Mouse (Mus musculus) layer of hippocampus, postnatal 25 days (tissue): ENCODE results near the gene Thyn1. TPM values are rescaled to one million over a fixed set of nuclear protein-coding genes. Genes with fewer than 3 reads are reported as not detected.

Source experiments
- DNase-seq, 2 experiments: peaks; one replicate each; pipeline ENCODE4 v3.0.0; 2022; ENCODE audit warnings: mixed read lengths in 2 of 2, low spot score in 1 of 2; ENCODE audit errors: extremely low spot score in 1 of 2
- total RNA-seq, 2 experiments: library from RNA; stranded (reverse); gene quantifications; 2 replicates each; pipeline ENCODE4 v1.2.3; 2021

Gene Thyn1
- 10 to 100 TPM; 94.3 to 98.7 TPM for total RNA-seq

- DNase-seq: peak; percentile 79 to 85
Measured at GRCm38 (mm10) chr9:26999461-27000395, at the start of gene Thyn1, which contains the start of gene Acad8. Thyn1 (plus strand) TSS chr9:26999710. Acad8 (minus strand) TSS chr9:26999566.

DNA sequence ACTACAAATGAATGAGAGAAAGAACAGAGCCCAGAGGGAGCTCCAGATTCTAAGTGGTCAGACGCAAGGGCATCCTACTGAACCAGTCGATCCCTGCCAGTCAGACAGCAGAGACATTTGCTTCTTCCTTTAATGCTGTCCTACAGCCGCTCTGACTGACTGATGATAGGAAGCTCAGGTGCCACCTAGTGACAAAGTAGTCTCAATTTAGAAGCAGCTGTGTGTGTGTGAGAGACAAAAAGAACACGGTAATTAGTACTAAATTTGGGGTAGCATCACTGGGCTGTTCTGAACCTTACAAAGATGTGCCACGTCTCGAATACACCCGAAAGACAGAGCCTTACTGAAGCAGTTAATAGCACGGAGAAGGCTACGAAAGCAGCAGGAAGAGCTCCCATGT lies 21.8 kb upstream of the Thyn1 start:
- no peak for DNase-seq

DNA sequence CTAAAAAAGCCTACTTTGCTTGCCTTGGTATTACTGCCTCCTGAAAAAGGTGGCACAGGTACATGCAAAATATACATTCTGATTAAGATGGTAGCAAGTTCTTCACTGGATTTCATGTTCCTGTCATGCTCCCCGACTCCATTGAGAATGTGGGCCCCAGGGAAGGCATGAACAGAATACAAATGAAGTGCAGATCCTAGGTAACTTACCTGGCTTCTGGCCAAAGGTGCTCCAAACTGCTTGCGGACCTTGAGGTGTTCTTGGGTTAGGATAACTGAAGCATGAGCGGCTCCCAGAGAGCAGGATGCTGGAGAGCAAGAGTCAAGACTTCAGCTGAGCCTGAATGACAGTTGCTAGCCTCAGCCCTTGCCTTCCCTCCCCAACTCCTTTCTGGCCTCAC lies 20.7 kb upstream of the Thyn1 start:
- DNase-seq: no peak

DNA sequence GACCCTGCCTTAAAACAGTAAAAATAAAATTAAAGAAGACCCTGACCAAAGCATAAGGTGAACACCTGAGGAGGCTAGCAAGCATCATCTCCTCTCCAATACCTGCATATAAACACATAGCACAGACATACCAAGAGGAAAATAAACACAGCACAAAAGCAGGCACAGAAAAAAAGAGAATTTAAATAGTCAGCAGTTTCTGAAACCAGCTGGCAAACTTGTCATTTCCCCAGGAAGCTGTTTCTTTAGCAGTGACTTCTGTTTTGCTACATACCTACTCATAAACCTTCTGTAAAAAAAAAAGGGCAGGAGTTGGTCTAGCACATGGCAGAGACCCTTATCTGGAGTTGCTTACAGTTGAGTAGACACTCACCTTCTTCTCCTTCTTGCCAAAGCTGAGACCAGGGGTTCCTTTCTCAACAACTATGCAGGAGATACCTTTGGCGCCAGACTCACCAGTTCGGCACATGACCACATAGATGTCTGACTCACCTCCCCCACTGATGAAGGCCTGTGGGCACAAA lies 14.4 kb upstream of the Thyn1 start:
- DNase-seq: no peak

DNA sequence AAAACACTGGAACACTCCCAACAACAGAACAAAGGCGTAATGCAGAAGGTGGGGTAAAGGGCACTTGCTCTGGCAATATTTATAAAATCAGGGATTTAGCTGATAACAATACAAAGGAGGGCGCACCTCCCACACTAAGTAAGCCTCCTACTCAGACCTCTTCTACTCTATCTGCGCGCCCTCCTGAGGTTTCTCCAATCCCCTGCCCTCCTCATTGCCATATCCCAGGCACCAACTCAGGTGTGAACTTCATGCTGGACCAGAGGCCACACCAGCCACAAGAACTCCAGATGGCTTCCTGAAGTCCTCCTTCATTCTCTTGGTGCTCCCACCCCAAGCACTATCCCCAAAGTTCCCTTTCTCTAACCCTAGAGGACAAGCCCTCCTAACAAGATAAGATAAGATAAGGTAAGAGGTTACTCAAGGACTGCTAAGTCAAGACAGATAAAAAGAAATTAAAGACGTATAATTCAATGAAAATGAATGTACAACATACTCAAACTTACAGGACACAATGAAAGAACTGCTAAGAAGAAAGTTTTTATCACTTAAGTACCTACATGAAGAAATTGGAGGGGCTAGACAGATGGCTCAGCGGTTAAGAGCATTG lies 13.7 kb upstream of the Thyn1 start:
- DNase-seq: no peak

GRCm38 (mm10) chr9:26990181-26990580 lies 9.3 kb upstream of the Thyn1 start:
- no peak for DNase-seq

- no peak for DNase-seq
Measured at GRCm38 (mm10) chr9:26993118-26993517, 6.4 kb upstream of the Thyn1 start.

DNA sequence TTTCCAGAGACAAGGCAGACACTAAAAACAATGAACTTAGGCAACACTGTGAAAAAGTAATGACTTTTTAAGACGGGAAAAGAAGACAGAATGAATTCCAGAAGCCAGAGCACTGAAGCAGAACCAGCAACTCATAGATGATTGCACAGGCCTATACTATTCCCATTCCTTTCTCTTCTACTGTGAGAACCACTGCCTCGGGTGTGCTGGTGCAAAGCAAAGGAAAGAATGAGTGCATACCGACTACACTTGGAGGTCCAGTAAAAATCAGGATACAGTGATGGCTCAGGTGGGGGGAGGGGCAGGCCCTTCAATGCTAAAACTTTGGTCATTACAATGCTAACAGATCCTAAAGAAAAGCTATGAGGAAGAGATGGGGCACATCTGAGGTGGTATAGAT lies 5.6 kb upstream of the Thyn1 start:
- DNase-seq: no peak

DNA sequence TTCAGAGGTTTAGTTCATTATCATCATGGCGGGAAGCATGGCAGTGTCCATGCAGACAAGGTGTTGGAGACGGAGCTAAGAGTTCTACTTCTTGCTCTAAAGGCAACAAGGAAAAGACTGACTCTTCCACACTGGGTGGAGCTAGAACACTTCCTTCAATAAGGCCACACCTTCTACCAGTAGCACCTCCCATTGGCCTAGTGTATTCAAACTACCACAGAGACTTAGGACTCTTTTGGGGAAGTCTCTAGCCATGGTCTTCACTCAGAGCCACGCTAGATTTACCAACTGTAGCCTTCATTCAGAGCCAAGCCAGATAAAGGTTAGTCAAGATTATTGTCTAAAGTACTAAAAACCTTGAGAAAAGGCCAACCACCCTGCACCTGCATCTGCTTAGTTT lies 2.4 kb upstream of the Thyn1 start:
- DNase-seq: no peak

- DNase-seq: no peak
Measured at GRCm38 (mm10) chr9:26997501-26997900, 2.0 kb upstream of the Thyn1 start.

GRCm38 (mm10) chr9:26998669-26999460 lies 645 bp upstream of the Thyn1 start:
- DNase-seq: no peak

GRCm38 (mm10) chr9:27005231-27005630 lies 5.7 kb downstream of the Thyn1 start:
- DNase-seq: no peak

- peak in 1 of 2 experiments; percentile 44 for DNase-seq
Measured at GRCm38 (mm10) chr9:27005933-27006332, 6.4 kb downstream of the Thyn1 start.

- no peak for DNase-seq
Measured at GRCm38 (mm10) chr9:27006866-27007265, 7.4 kb downstream of the Thyn1 start.

DNA sequence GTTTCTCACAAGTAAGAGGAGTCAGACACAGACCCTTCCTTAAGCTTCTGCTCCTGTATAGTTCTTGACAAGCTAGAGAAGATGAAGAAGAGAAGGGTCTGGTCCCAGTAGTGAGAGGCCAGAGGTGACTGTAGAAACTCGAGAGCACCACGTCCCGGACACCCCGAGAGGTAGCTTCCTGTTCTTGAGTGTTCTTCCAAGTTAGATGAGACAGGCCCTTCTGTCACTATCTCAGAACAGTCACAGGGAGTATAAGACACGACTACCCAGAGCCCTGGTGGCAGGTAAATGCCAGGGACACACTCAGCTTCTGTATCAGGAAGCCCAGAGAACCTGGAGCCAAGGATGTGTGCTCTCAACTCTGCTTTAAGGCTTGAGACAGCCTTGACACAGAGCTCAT lies 9.7 kb downstream of the Thyn1 start:
- DNase-seq: no peak

DNA sequence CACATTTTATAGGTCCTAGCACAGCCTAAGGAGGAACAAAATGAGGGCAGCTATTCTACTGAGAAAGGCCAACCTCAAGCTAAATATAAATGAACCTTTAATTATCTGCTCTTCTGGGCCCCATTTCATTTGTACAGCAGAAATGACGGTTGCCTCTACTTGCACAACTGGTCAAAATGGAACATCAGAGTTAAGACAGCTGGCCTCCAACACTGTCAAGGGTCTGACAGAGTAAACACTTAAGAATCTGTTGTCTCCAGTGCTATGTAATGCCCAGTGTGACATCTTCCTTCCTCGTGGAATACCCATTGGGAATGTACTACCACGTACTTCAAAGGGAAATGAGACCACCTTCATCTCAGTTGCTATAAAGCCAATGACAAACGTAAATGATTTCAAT lies 12.1 kb downstream of the Thyn1 start:
- DNase-seq: no peak

GRCm38 (mm10) chr9:27018961-27019360 lies 19.5 kb downstream of the Thyn1 start:
- DNase-seq: no peak

GRCm38 (mm10) chr9:27023681-27024080 lies 24.2 kb downstream of the Thyn1 start:
- DNase-seq: no peak

GRCm38 (mm10) chr9:27026708-27027107 lies 27.2 kb downstream of the Thyn1 start:
- no peak for DNase-seq

- DNase-seq: peak in 1 of 2 experiments; percentile 35
Measured at GRCm38 (mm10) chr9:27029022-27029827, 29.7 kb downstream of the Thyn1 start.
